Mouse (Mus musculus) hindbrain, embryonic 15.5 days (tissue): ENCODE data around the gene Syne3. TPM values are rescaled to one million over a fixed set of nuclear protein-coding genes. Genes with fewer than 3 reads are reported as not detected.

Source experiments
- ATAC-seq: fragments of 200-750 bp; cut with Nextera tagmentation; 2 replicates; pipeline ENCODE4 v1.8.0; 2017; ENCODE audit warnings: low read depth, moderate number of reproducible peaks, moderate TSS enrichment; ENCODE audit not compliant: low FRiP score
- H3K27ac ChIP-seq: fragments of 300-500 bp; sonication (generic); replicated peaks from 2 replicates; pipeline ENCODE4 v1.5.1; 2015; ENCODE audit warnings: mild to moderate bottlenecking, inconsistent platforms
- H3K27me3 ChIP-seq: fragments of 300-500 bp; sonication (generic); 2 replicates; pipeline ENCODE4 v1.6.1; 2015; ENCODE audit warnings: control low read depth, inconsistent platforms
- H3K36me3 ChIP-seq: fragments of 300-500 bp; sonication (generic); 2 replicates; pipeline ENCODE4 v1.6.1; 2015; ENCODE audit warnings: control low read depth, inconsistent platforms
- H3K4me1 ChIP-seq: fragments of 300-500 bp; sonication (generic); replicated peaks from 2 replicates; pipeline ENCODE4 v1.6.1; 2015; ENCODE audit warnings: control low read depth, inconsistent platforms
- H3K4me2 ChIP-seq: fragments of 300-500 bp; sonication (generic); 2 replicates; pipeline ENCODE4 v1.6.1; 2015; ENCODE audit warnings: moderate library complexity, mild to moderate bottlenecking, inconsistent platforms
- H3K4me3 ChIP-seq: fragments of 300-500 bp; sonication (generic); 2 replicates; pipeline ENCODE4 v1.5.1; 2015; ENCODE audit warnings: mild to moderate bottlenecking, inconsistent platforms
- H3K9ac ChIP-seq: fragments of 300-500 bp; sonication (generic); 2 replicates; pipeline ENCODE4 v1.6.1; 2015; ENCODE audit warnings: inconsistent platforms
- H3K9me3 ChIP-seq: fragments of 300-500 bp; sonication (generic); 2 replicates; pipeline ENCODE4 v1.6.1; 2016; ENCODE audit warnings: control low read depth, inconsistent platforms
- WGBS: fragments of 180-500 bp; shearing (Covaris S2); methylation state at CpG from one replicate; pipeline ENCODE4 v1.1.7; 2015; 5-methylcytosine and 5-hydroxymethylcytosine counted together
- microRNA-seq: library from miRNA; unstranded; fragments of <30 nt; microRNA quantifications from one replicate; pipeline ENCODE4, GENCODE M21; 2016
- polyA plus RNA-seq: library from polyadenylated mRNA; unstranded; fragments of >200 nt; fragmentation: Nextera tagmentation; extraction: Ambion mirVana; gene quantifications from 2 replicates; pipeline ENCODE4 v1.2.1, GENCODE M21; 2015

Syne3 gene
- polyA plus RNA-seq, 1 experiment from 2014 or later = 0.36 TPM

DNA sequence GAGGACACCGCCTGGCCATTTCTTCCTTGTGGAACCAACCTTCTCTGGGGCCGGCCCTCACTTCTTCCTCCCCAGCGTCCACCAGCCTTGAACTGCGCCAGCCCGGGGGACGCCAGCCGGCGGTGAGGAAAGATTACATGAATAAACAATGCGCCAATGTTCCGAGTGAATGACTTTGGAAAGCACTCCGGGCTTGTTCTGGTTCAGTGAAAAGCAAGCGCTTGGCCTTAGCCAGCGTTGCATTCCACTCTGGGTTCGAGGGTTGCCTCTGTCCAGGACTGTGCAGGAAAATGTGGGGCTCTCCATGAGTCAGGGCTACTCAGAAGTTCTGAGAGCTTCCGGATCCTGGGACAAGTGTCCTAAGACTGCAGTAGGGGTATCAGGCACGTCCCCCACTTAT is 113.0 kb downstream of the Syne3 start:
- H3K4me3 ChIP-seq = no peak overlapping the region
- H3K9me3 ChIP-seq = no peaks in the 10 kb centered on the region
- no peak overlapping the region for H3K9ac ChIP-seq
- WGBS = 45% methylated on average over 16 of the region's 16 CpGs
- H3K27me3 ChIP-seq = no peaks in the 10 kb centered on the region
- H3K27ac ChIP-seq = no peak overlapping the region
- no peak overlapping the region for H3K4me2 ChIP-seq
- peaks cover 18% of the 10 kb centered on the region for H3K4me1 ChIP-seq
- no peaks in the 10 kb centered on the region for H3K36me3 ChIP-seq
- ATAC-seq = peak; percentile 39; the same call in 1 of the 2 replicates

GRCm38 (mm10) chr12:104892245-104892644 is 117.4 kb downstream of the Syne3 start:
- H3K4me1 ChIP-seq = 0 out of 2 replicates have a peak, but pooled peaks cover 5% of the 10 kb centered on the region
- H3K36me3 ChIP-seq = no peaks in the 10 kb centered on the region
- H3K4me3 ChIP-seq = no peak overlapping the region
- no peak overlapping the region for H3K4me2 ChIP-seq
- H3K27me3 ChIP-seq = no peaks in the 10 kb centered on the region
- 94% methylated on average over 3 of the region's 3 CpGs for WGBS
- no peaks in the 10 kb centered on the region for H3K9me3 ChIP-seq
- ATAC-seq = no peak
- H3K9ac ChIP-seq = no peak overlapping the region
- H3K27ac ChIP-seq = no peak overlapping the region

GRCm38 (mm10) chr12:104890066-104890465 is 119.5 kb downstream of the Syne3 start:
- Histone ChIP-seq H3K9me3 (no peaks in the 10 kb centered on the region), H3K9ac (no peak overlapping the region), H3K27ac (no peak overlapping the region), H3K4me1 (no peaks in the 10 kb centered on the region), H3K4me2 (no peak overlapping the region), H3K27me3 (no peaks in the 10 kb centered on the region), H3K36me3 (no peaks in the 10 kb centered on the region), H3K4me3 (no peak overlapping the region)
- no peak for ATAC-seq
- WGBS = 87% methylated on average over 8 of the region's 8 CpGs

GRCm38 (mm10) chr12:104886104-104886503 is 123.5 kb downstream of the Syne3 start:
- Histone ChIP-seq H3K4me1 (no peaks in the 10 kb centered on the region), H3K4me3 (no peak overlapping the region), H3K9ac (no peak overlapping the region), H3K4me2 (no peak overlapping the region), H3K27me3 (no peaks in the 10 kb centered on the region), H3K36me3 (no peaks in the 10 kb centered on the region), H3K27ac (no peak overlapping the region), H3K9me3 (no peaks in the 10 kb centered on the region)
- WGBS = 75% methylated on average over 7 of the region's 7 CpGs
- no peak for ATAC-seq

GRCm38 (mm10) chr12:104882533-104882932 is 127.1 kb downstream of the Syne3 start:
- ATAC-seq = no peak
- H3K4me1 ChIP-seq = no peaks in the 10 kb centered on the region
- no peak overlapping the region for H3K4me3 ChIP-seq
- H3K9ac ChIP-seq = no peak overlapping the region
- H3K4me2 ChIP-seq = no peak overlapping the region
- no peak overlapping the region for H3K27ac ChIP-seq
- 78% methylated on average over 5 of the region's 5 CpGs for WGBS
- H3K27me3 ChIP-seq = no peaks in the 10 kb centered on the region
- no peaks in the 10 kb centered on the region for H3K9me3 ChIP-seq
- no peaks in the 10 kb centered on the region for H3K36me3 ChIP-seq

DNA sequence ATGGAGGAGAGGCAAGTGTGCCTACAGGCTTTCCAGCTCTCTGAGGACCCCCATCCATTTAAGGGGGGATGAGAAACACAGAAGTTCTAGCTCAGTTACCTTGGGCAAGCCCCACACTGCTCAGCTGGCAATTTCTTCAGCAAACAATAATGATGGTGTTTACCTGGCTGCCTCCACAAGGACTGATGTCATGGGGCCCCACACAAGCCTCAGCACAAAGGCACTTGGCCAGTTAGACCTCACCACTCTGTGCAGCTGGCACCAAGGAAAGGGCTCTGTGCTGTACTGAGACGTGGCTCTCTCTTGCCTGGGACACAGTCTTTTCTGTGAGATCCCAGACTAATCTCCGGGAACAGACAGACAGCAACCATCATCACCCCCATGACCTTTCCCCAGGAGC is 127.5 kb downstream of the Syne3 start:
- H3K27me3 ChIP-seq = no peaks in the 10 kb centered on the region
- 54% methylated on average over 2 of the region's 2 CpGs for WGBS
- H3K36me3 ChIP-seq = no peaks in the 10 kb centered on the region
- no peak for ATAC-seq
- H3K9ac ChIP-seq = no peak overlapping the region
- no peak overlapping the region for H3K4me2 ChIP-seq
- H3K4me3 ChIP-seq = no peak overlapping the region
- no peak overlapping the region for H3K27ac ChIP-seq
- no peaks in the 10 kb centered on the region for H3K4me1 ChIP-seq
- no peaks in the 10 kb centered on the region for H3K9me3 ChIP-seq

DNA sequence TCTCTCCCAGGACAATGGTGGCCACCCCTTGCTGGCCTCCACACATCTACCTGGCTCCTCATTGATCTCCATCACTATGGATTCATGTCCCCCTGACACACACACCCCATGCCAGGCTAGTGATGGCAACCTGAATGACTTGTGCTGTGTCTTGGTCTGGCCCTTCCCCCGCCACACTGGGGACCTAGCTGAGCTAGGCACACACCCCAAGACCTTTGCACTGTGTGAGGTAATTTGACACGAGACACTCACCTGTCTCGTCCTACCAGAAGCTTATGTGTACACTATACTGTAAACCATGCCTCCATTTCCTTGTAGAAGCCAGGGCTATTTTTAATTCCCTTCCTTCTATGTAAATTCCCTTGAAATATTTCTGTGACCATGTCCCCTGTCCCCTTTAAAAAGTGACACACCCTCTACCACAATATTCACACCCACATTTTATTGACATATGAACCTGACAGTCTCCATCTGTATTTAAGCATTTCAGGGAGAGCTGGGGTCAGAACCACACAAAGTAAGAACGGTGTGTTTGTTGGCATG is 128.0 kb downstream of the Syne3 start:
- WGBS = 82% methylated on average over 4 of the region's 4 CpGs
- H3K9me3 ChIP-seq = no peaks in the 10 kb centered on the region
- ATAC-seq = no peak

GRCm38 (mm10) chr12:104880367-104880766 is 129.2 kb downstream of the Syne3 start:
- Histone ChIP-seq H3K27ac (no peak overlapping the region), H3K27me3 (no peaks in the 10 kb centered on the region), H3K36me3 (no peaks in the 10 kb centered on the region), H3K9me3 (no peaks in the 10 kb centered on the region), H3K4me2 (no peak overlapping the region), H3K9ac (no peak overlapping the region), H3K4me3 (no peak overlapping the region), H3K4me1 (no peaks in the 10 kb centered on the region)
- whole genome bisulfite sequencing = 71% methylated on average over 12 of the region's 12 CpGs
- no peak for ATAC-seq

More for the DNA sequence above, 128.0 kb downstream of the Syne3 start:
- Histone ChIP-seq H3K27me3 (no peaks in the 10 kb centered on the region), H3K27ac (no peak overlapping the region), H3K4me1 (no peaks in the 10 kb centered on the region), H3K36me3 (no peaks in the 10 kb centered on the region), H3K4me2 (no peak overlapping the region), H3K9ac (no peak overlapping the region), H3K4me3 (no peak overlapping the region)

Small RNA genes lying within 50 kb of the gene (microRNA-seq; reads per million reads assigned to microRNA genes)
- gene Mir3069 = 3.1 reads per million, percentile 13 among the genes with 10 or more reads in this experiment

Other genes starting within 250 kb of the Syne3 start
- 1.5 and 1.7 TPM in 2 replicates for gene Clmn, start 144.7 kb downstream of the Syne3 start, polyA plus RNA-seq
- gene Glrx5, start 22.9 kb upstream of the Syne3 start, polyA plus RNA-seq = 164 and 169 TPM in 2 replicates
- gene Tcl1b2, start 136.2 kb upstream of the Syne3 start, polyA plus RNA-seq = not detected in 2 replicates
- gene Tcl1b1, start 149.9 kb upstream of the Syne3 start, polyA plus RNA-seq = not detected in 2 replicates
- gene Tcl1b5, start 166.5 kb upstream of the Syne3 start, polyA plus RNA-seq = not detected in 2 replicates
- not detected in 2 replicates for gene Tcl1b3, start 181.2 kb upstream of the Syne3 start, polyA plus RNA-seq
- gene Tcl1b4, start 192.1 kb upstream of the Syne3 start, polyA plus RNA-seq = not detected in 2 replicates
- gene Tcl1, start 213.0 kb upstream of the Syne3 start, polyA plus RNA-seq = not detected in 2 replicates